Mouse (Mus musculus) embryonic facial prominence, embryonic 13.5 days (tissue): ENCODE data around the gene Klhl13. TPM values are rescaled to one million over a fixed set of nuclear protein-coding genes. Genes with fewer than 3 reads are reported as not detected.

Experiments
- ATAC-seq: fragments of 200-750 bp; cut with Nextera tagmentation; 2 replicates; pipeline ENCODE4 v1.8.0; 2017; ENCODE audit warnings: low read depth; ENCODE audit not compliant: insufficient number of reproducible peaks, insufficient read depth, low FRiP score, low TSS enrichment
- H3K27ac ChIP-seq: fragments of 300-500 bp; sonication (generic); 2 replicates; pipeline ENCODE4 v1.5.1; 2015; ENCODE audit warnings: moderate library complexity, mild to moderate bottlenecking, inconsistent platforms
- H3K27me3 ChIP-seq: fragments of 300-500 bp; sonication (generic); 2 replicates; pipeline ENCODE4 v1.6.1; 2015; ENCODE audit warnings: mild to moderate bottlenecking, inconsistent platforms
- H3K36me3 ChIP-seq: fragments of 300-500 bp; sonication (generic); 2 replicates; pipeline ENCODE4 v1.6.1; 2015; ENCODE audit warnings: mild to moderate bottlenecking, inconsistent platforms
- H3K4me1 ChIP-seq: fragments of 300-500 bp; sonication (generic); 2 replicates; pipeline ENCODE4 v1.6.1; 2015; ENCODE audit warnings: inconsistent platforms
- H3K4me2 ChIP-seq: fragments of 300-500 bp; sonication (generic); 2 replicates; pipeline ENCODE4 v1.6.1; 2015; ENCODE audit warnings: moderate library complexity, mild to moderate bottlenecking, inconsistent platforms
- H3K4me3 ChIP-seq: fragments of 300-500 bp; sonication (generic); 2 replicates; pipeline ENCODE4 v1.5.1; 2015; ENCODE audit warnings: mild to moderate bottlenecking, inconsistent platforms
- H3K9ac ChIP-seq: fragments of 300-500 bp; sonication (generic); 2 replicates; pipeline ENCODE4 v1.6.1; 2015; ENCODE audit warnings: mild to moderate bottlenecking, inconsistent platforms
- H3K9me3 ChIP-seq: fragments of 300-500 bp; sonication (generic); 2 replicates; pipeline ENCODE4 v1.6.1; 2016; ENCODE audit warnings: inconsistent platforms
- WGBS: fragments of 180-500 bp; shearing (Covaris S2); methylation state at CpG from one replicate; pipeline ENCODE4 v1.1.7; 2015; ENCODE audit warnings: mixed read lengths; 5-methylcytosine and 5-hydroxymethylcytosine counted together
- polyA plus RNA-seq: library from polyadenylated mRNA; unstranded; fragments of >200 nt; fragmentation: Nextera tagmentation; extraction: Ambion mirVana; gene quantifications from 2 replicates; pipeline ENCODE4 v1.2.1, GENCODE M21; 2015

The Klhl13 gene
- 55.5 and 57.1 TPM in 2 replicates for polyA plus RNA-seq

GRCm38 (mm10) chrX:23364514-23365381 lies at the start of gene Klhl13:
Klhl13 (minus strand) TSS chrX:23365082.
- Histone ChIP-seq H3K4me1 (no peaks in the 10 kb centered on the region), H3K9me3 (no peaks in the 10 kb centered on the region), H3K27me3 (no peaks in the 10 kb centered on the region), H3K36me3 (no peaks in the 10 kb centered on the region), H3K4me2 (peak within 1 kb of the TSS; percentile 52), H3K9ac (peak within 1 kb of the TSS; percentile 74), H3K27ac (peak within 1 kb of the TSS; percentile 78), H3K4me3 (peak within 1 kb of the TSS; percentile 56)
- 15% methylated on average over 45 of the region's 45 CpGs for WGBS
- ATAC-seq: peak; percentile 86

DNA sequence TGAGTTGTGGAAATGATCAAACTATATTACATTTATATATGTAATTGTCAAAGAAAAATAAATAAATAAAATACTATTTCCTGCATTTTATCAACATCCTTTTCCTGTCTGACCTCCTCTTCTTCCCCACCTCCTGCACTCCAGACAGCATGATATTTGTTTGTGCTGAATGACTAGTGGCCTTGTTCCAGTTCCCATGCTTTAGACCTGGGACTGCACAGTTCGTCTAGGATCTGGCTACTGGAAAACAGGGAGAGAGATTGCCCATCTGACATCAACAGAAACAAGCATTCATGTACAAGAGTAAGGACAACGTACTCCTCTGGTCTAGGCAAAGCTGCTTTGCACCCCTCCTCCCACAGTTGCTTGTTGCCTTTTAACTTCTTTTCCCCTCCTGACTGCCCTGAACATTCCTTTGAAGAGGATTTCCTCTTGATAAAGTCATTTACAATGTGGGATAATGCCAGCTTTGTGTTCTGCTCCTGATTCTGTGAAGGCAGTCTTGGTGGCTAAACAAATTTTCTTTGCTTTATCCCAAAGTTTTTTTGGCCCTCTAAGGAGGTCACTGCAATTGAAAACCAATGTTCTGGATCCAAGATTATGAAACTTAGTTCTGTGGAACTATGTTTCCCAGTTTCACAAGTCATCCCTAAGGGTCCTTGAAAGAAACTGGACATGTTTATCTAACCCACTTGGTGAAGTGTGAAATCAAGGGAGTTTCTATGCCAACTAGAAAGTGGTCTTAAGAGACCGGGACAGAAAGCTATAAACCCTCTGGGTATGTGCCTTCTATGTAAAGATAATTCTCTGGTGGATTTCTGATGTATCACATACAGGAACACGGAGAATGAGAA lies 44.6 kb upstream of the Klhl13 start:
- Histone ChIP-seq H3K9ac (no peak overlapping the region), H3K27ac (no peak overlapping the region), H3K27me3 (no peaks in the 10 kb centered on the region), H3K4me2 (no peak overlapping the region), H3K4me3 (no peak overlapping the region), H3K36me3 (no peaks in the 10 kb centered on the region), H3K4me1 (no peaks in the 10 kb centered on the region), H3K9me3 (no peaks in the 10 kb centered on the region)
- 51% methylated on average over 4 of the region's 4 CpGs for WGBS
- no peak for ATAC-seq

DNA sequence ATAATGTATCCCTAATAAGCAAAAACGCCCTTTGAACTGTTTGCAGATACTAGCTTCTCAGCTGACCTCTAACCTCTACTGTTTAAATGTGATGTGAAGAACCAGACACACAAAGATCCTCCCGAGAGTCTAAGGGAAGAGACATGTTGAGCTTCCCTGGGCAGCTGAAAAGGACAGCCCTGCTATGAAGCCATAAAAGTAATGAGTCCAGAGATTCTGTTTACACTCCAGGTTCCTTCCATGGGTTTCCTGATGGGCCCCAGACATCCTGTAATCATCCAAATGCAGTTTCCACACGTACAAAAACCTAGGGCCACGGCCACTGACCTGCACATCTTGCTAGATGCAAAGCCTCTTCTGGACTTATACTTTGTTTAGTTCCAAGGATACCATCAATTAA lies 23.8 kb upstream of the Klhl13 start:
- WGBS: 53% methylated on average over 4 of the region's 4 CpGs
- H3K9me3 ChIP-seq: no peaks in the 10 kb centered on the region
- no peaks in the 10 kb centered on the region for H3K36me3 ChIP-seq
- no peak for ATAC-seq
- H3K9ac ChIP-seq: no peak overlapping the region
- H3K4me1 ChIP-seq: no peaks in the 10 kb centered on the region
- no peak overlapping the region for H3K27ac ChIP-seq
- H3K27me3 ChIP-seq: no peaks in the 10 kb centered on the region
- H3K4me3 ChIP-seq: no peak overlapping the region
- H3K4me2 ChIP-seq: no peak overlapping the region

GRCm38 (mm10) chrX:23363441-23363840 lies 1.4 kb downstream of the Klhl13 start:
- peak overlapping the region; percentile 56 for H3K4me3 ChIP-seq
- no peaks in the 10 kb centered on the region for H3K36me3 ChIP-seq
- H3K27ac ChIP-seq: no peak overlapping the region
- ATAC-seq: no peak
- no peaks in the 10 kb centered on the region for H3K27me3 ChIP-seq
- peak overlapping the region; percentile 54 for H3K9ac ChIP-seq
- no peaks in the 10 kb centered on the region for H3K9me3 ChIP-seq
- H3K4me2 ChIP-seq: peak overlapping the region; percentile 52
- no peaks in the 10 kb centered on the region for H3K4me1 ChIP-seq
- 50% methylated on average over 6 of the region's 6 CpGs for WGBS

- Histone ChIP-seq H3K9ac (no peak overlapping the region), H3K4me3 (no peak overlapping the region)
- 70% methylated on average over 3 of the region's 3 CpGs for WGBS
These were observed 4.4 kb downstream of the Klhl13 start for GRCm38 (mm10) chrX:23360446-23360845.

DNA sequence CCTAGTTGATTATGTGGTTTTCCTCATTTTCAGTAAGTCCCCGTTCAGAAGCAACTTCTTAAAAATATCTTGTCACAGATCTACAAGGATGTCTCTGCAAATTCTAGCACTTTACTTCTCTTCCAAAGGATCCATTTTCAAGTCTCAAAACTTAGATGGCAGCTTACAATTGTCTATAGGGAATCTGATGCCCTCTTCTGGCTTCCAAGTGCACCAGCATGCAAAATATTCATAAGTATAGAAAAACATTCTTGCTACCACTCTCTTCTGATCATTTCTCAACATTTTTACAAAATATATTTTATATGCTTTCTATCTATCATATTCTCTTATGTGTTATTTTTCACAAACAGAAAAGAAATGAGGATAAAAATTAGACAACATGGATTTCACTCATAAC lies 14.8 kb downstream of the Klhl13 start:
- H3K9me3 ChIP-seq: no peaks in the 10 kb centered on the region
- no peak overlapping the region for H3K4me3 ChIP-seq
- H3K4me2 ChIP-seq: no peak overlapping the region
- H3K27me3 ChIP-seq: no peaks in the 10 kb centered on the region
- H3K27ac ChIP-seq: no peak overlapping the region
- no peak for ATAC-seq
- WGBS: 74% methylated on average over 1 of the region's 1 CpGs
- no peaks in the 10 kb centered on the region for H3K4me1 ChIP-seq
- H3K36me3 ChIP-seq: no peaks in the 10 kb centered on the region
- no peak overlapping the region for H3K9ac ChIP-seq

More at GRCm38 (mm10) chrX:23360446-23360845, 4.4 kb downstream of the Klhl13 start:
- H3K9me3 ChIP-seq: no peaks in the 10 kb centered on the region
- H3K27me3 ChIP-seq: no peaks in the 10 kb centered on the region
- no peak overlapping the region for H3K4me2 ChIP-seq
- H3K4me1 ChIP-seq: no peaks in the 10 kb centered on the region
- H3K36me3 ChIP-seq: no peaks in the 10 kb centered on the region
- ATAC-seq: no peak
- no peak overlapping the region for H3K27ac ChIP-seq

- no peaks in the 10 kb centered on the region for H3K4me1 ChIP-seq
- no peak overlapping the region for H3K9ac ChIP-seq
- no peaks in the 10 kb centered on the region for H3K9me3 ChIP-seq
- H3K4me2 ChIP-seq: no peak overlapping the region
- H3K27ac ChIP-seq: no peak overlapping the region
- no peak overlapping the region for H3K4me3 ChIP-seq
- no peaks in the 10 kb centered on the region for H3K27me3 ChIP-seq
- ATAC-seq: no peak
- no peaks in the 10 kb centered on the region for H3K36me3 ChIP-seq
- WGBS: 59% methylated on average over 1 of the region's 1 CpGs
These were observed 36.8 kb downstream of the Klhl13 start for GRCm38 (mm10) chrX:23328116-23328515.

GRCm38 (mm10) chrX:23318857-23319256 lies 46.0 kb downstream of the Klhl13 start:
- Histone ChIP-seq H3K4me1 (no peaks in the 10 kb centered on the region), H3K4me2 (no peak overlapping the region), H3K27ac (no peak overlapping the region), H3K36me3 (no peaks in the 10 kb centered on the region), H3K9ac (no peak overlapping the region), H3K4me3 (no peak overlapping the region), H3K27me3 (no peaks in the 10 kb centered on the region), H3K9me3 (no peaks in the 10 kb centered on the region)
- no peak for ATAC-seq

GRCm38 (mm10) chrX:23295952-23296598 lies 68.8 kb downstream of the Klhl13 start:
- no peaks in the 10 kb centered on the region for H3K4me1 ChIP-seq
- H3K27me3 ChIP-seq: no peaks in the 10 kb centered on the region
- 36% methylated on average over 5 of the region's 5 CpGs for WGBS
- no peak overlapping the region for H3K27ac ChIP-seq
- no peak for ATAC-seq
- H3K9ac ChIP-seq: no peak overlapping the region
- H3K4me2 ChIP-seq: no peak overlapping the region
- no peaks in the 10 kb centered on the region for H3K9me3 ChIP-seq
- no peaks in the 10 kb centered on the region for H3K36me3 ChIP-seq
- no peak overlapping the region for H3K4me3 ChIP-seq

DNA sequence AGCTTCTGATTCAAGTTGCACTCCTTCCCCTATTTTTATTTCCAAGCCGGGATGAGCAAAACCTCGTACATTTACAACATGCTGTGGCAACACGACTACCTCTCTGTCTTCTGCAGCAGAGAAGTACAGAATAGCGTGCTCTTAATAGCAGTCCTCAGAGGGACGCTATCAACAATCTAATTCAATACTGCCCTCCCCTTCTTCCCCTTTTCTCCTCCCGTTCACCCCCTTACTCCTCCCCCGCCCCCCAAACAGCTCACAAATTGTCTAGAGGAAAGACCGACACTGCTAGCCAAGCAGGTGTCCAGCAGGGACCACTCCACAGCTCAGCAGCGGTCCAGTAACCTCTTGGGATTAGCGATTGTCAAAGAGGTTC lies 79.5 kb downstream of the Klhl13 start:
- no peak for ATAC-seq
- WGBS: 20% methylated on average over 10 of the region's 10 CpGs
- Histone ChIP-seq H3K9me3 (no peaks in the 10 kb centered on the region), H3K4me2 (peak overlapping the region; percentile 31; the same call in 1 of the 2 replicates), H3K4me3 (no peak overlapping the region), H3K27ac (no peak overlapping the region), H3K4me1 (no peaks in the 10 kb centered on the region), H3K36me3 (no peaks in the 10 kb centered on the region), H3K27me3 (no peaks in the 10 kb centered on the region), H3K9ac (no peak overlapping the region)
